Mouse (Mus musculus): Measurements from ENCODE around the gene Pacs1. TPM values are rescaled to one million over a fixed set of nuclear protein-coding genes. Genes with fewer than 3 reads are reported as not detected.
"Not testable (repeated sequence)": the region's sequence is repeated elsewhere in the genome, so short reads cannot be mapped to it uniquely, and the experiment has no call there.

Gene Pacs1
- polyA plus RNA-seq, 1 experiment from 2014 or later: 30.5 TPM

- Histone ChIP-seq H3K36me3 (ENCODE audit: control insufficient read depth, insufficient read depth, low read length) (no peaks in the 10 kb centered on the region), H3K4me2 (ENCODE audit: low read depth) (no peak overlapping the region), H3K27ac (ENCODE audit: low read depth, low read length) (no peak overlapping the region), H3K4me3 (ENCODE audit: low read depth, low read length) (no peak overlapping the region), H3K4me1 (ENCODE audit: control insufficient read depth, insufficient read depth, low read length) (no peaks in the 10 kb centered on the region), H3K9me3 (ENCODE audit: control insufficient read depth, low read length) (no peaks in the 10 kb centered on the region), H3K9ac (ENCODE audit: low read length) (no peak overlapping the region), H3K27me3 (ENCODE audit: control insufficient read depth, insufficient read depth, low read length) (no peaks in the 10 kb centered on the region)
- ATAC-seq (ENCODE audit: insufficient read depth, low FRiP score, low TSS enrichment) (no peak), DNase-seq (ENCODE audit: low spot score) (no peak)
- WGBS: 88% methylated on average over 6 of the region's 6 CpGs
Observed at GRCm38 (mm10) chr19:5152261-5152660, 120.7 kb downstream of the Pacs1 start.

GRCm38 (mm10) chr19:5151741-5152140, 121.2 kb downstream of the Pacs1 start:
- Histone ChIP-seq H3K36me3 (ENCODE audit: control insufficient read depth, insufficient read depth, low read length) (no peaks in the 10 kb centered on the region), H3K4me1 (ENCODE audit: control insufficient read depth, insufficient read depth, low read length) (no peaks in the 10 kb centered on the region)

GRCm38 (mm10) chr19:5151331-5151730, 121.6 kb downstream of the Pacs1 start:
- WGBS: 38% methylated on average over 3 of the region's 3 CpGs
- Histone ChIP-seq H3K27ac (ENCODE audit: low read depth, low read length) (no peak overlapping the region), H3K4me3 (ENCODE audit: low read depth, low read length) (no peak overlapping the region), H3K4me1 (ENCODE audit: control insufficient read depth, insufficient read depth, low read length) (no peaks in the 10 kb centered on the region), H3K36me3 (ENCODE audit: control insufficient read depth, insufficient read depth, low read length) (no peaks in the 10 kb centered on the region), H3K9ac (ENCODE audit: low read length) (no peak overlapping the region), H3K9me3 (ENCODE audit: control insufficient read depth, low read length) (no peaks in the 10 kb centered on the region), H3K4me2 (ENCODE audit: low read depth) (no peak overlapping the region), H3K27me3 (ENCODE audit: control insufficient read depth, insufficient read depth, low read length) (no peaks in the 10 kb centered on the region)
- DNase-seq (ENCODE audit: low spot score) (peak; percentile 67), ATAC-seq (ENCODE audit: insufficient read depth, low FRiP score, low TSS enrichment) (no peak)

More at GRCm38 (mm10) chr19:5151741-5152140, 121.2 kb downstream of the Pacs1 start:
- H3K27ac ChIP-seq (ENCODE audit: low read depth, low read length): no peak overlapping the region
- H3K4me2 ChIP-seq (ENCODE audit: low read depth): no peak overlapping the region
- no peaks in the 10 kb centered on the region for H3K27me3 ChIP-seq (ENCODE audit: control insufficient read depth, insufficient read depth, low read length)
- ATAC-seq (ENCODE audit: insufficient read depth, low FRiP score, low TSS enrichment): no peak
- no peak overlapping the region for H3K4me3 ChIP-seq (ENCODE audit: low read depth, low read length)
- DNase-seq (ENCODE audit: low spot score): no peak
- no peak overlapping the region for H3K9ac ChIP-seq (ENCODE audit: low read length)
- WGBS: 82% methylated on average over 5 of the region's 5 CpGs
- no peaks in the 10 kb centered on the region for H3K9me3 ChIP-seq (ENCODE audit: control insufficient read depth, low read length)

GRCm38 (mm10) chr19:5150358-5150757, 122.6 kb downstream of the Pacs1 start:
- H3K27ac ChIP-seq (ENCODE audit: low read depth, low read length): no peak overlapping the region
- H3K36me3 ChIP-seq (ENCODE audit: control insufficient read depth, insufficient read depth, low read length): no peaks in the 10 kb centered on the region
- DNase-seq (ENCODE audit: low spot score) (no peak), ATAC-seq (ENCODE audit: insufficient read depth, low FRiP score, low TSS enrichment) (no peak)
- H3K27me3 ChIP-seq (ENCODE audit: control insufficient read depth, insufficient read depth, low read length): no peaks in the 10 kb centered on the region
- 89% methylated on average over 6 of the region's 6 CpGs for WGBS
- no peak overlapping the region for H3K4me3 ChIP-seq (ENCODE audit: low read depth, low read length)
- H3K4me2 ChIP-seq (ENCODE audit: low read depth): no peak overlapping the region
- no peaks in the 10 kb centered on the region for H3K4me1 ChIP-seq (ENCODE audit: control insufficient read depth, insufficient read depth, low read length)
- H3K9ac ChIP-seq (ENCODE audit: low read length): no peak overlapping the region
- no peaks in the 10 kb centered on the region for H3K9me3 ChIP-seq (ENCODE audit: control insufficient read depth, low read length)

GRCm38 (mm10) chr19:5149041-5149440, 123.9 kb downstream of the Pacs1 start:
- not testable (repeated sequence) for DNase-seq (ENCODE audit: low spot score); H3K4me1 ChIP-seq (ENCODE audit: control insufficient read depth, insufficient read depth, low read length); H3K9ac ChIP-seq (ENCODE audit: low read length); H3K27ac ChIP-seq (ENCODE audit: low read depth, low read length); H3K36me3 ChIP-seq (ENCODE audit: control insufficient read depth, insufficient read depth, low read length); H3K9me3 ChIP-seq (ENCODE audit: control insufficient read depth, low read length); H3K4me2 ChIP-seq (ENCODE audit: low read depth); ATAC-seq (ENCODE audit: insufficient read depth, low FRiP score, low TSS enrichment); H3K27me3 ChIP-seq (ENCODE audit: control insufficient read depth, insufficient read depth, low read length); H3K4me3 ChIP-seq (ENCODE audit: low read depth, low read length)
- WGBS: 72% methylated on average over 6 of the region's 6 CpGs

- Histone ChIP-seq H3K36me3 (ENCODE audit: control insufficient read depth, insufficient read depth, low read length) (0 out of 2 replicates have a peak, but pooled peaks cover 2% of the 10 kb centered on the region), H3K27me3 (ENCODE audit: control insufficient read depth, insufficient read depth, low read length) (no peaks in the 10 kb centered on the region), H3K4me2 (ENCODE audit: low read depth) (no peak overlapping the region), H3K9ac (ENCODE audit: low read length) (no peak overlapping the region), H3K9me3 (ENCODE audit: control insufficient read depth, low read length) (no peaks in the 10 kb centered on the region), H3K4me3 (ENCODE audit: low read depth, low read length) (no peak overlapping the region), H3K4me1 (ENCODE audit: control insufficient read depth, insufficient read depth, low read length) (no peaks in the 10 kb centered on the region), H3K27ac (ENCODE audit: low read depth, low read length) (no peak overlapping the region)
- DNase-seq (ENCODE audit: low spot score) (peak; percentile 59), ATAC-seq (ENCODE audit: insufficient read depth, low FRiP score, low TSS enrichment) (no peak)
- WGBS: 5% methylated on average over 2 of the region's 2 CpGs
Observed at GRCm38 (mm10) chr19:5139640-5140039, 133.3 kb downstream of the Pacs1 start.

GRCm38 (mm10) chr19:5131237-5131636, 141.7 kb downstream of the Pacs1 start:
- Histone ChIP-seq H3K27ac (ENCODE audit: low read depth, low read length) (no peak overlapping the region), H3K9me3 (ENCODE audit: control insufficient read depth, low read length) (no peaks in the 10 kb centered on the region), H3K9ac (ENCODE audit: low read length) (no peak overlapping the region), H3K27me3 (ENCODE audit: control insufficient read depth, insufficient read depth, low read length) (no peaks in the 10 kb centered on the region), H3K36me3 (ENCODE audit: control insufficient read depth, insufficient read depth, low read length) (0 out of 2 replicates have a peak, but pooled peaks cover 2% of the 10 kb centered on the region), H3K4me3 (ENCODE audit: low read depth, low read length) (no peak overlapping the region), H3K4me1 (ENCODE audit: control insufficient read depth, insufficient read depth, low read length) (no peaks in the 10 kb centered on the region), H3K4me2 (ENCODE audit: low read depth) (no peak overlapping the region)
- WGBS: 79% methylated on average over 4 of the region's 4 CpGs
- DNase-seq (ENCODE audit: low spot score) (no peak), ATAC-seq (ENCODE audit: insufficient read depth, low FRiP score, low TSS enrichment) (no peak)

- no peak overlapping the region for H3K9ac ChIP-seq (ENCODE audit: low read length)
- 28% methylated on average over 1 of the region's 1 CpGs for WGBS
- ATAC-seq (ENCODE audit: insufficient read depth, low FRiP score, low TSS enrichment): no peak
- 0 out of 2 replicates have a peak, but pooled peaks cover 2% of the 10 kb centered on the region for H3K36me3 ChIP-seq (ENCODE audit: control insufficient read depth, insufficient read depth, low read length)
- H3K4me1 ChIP-seq (ENCODE audit: control insufficient read depth, insufficient read depth, low read length): no peaks in the 10 kb centered on the region
- H3K9me3 ChIP-seq (ENCODE audit: control insufficient read depth, low read length): no peaks in the 10 kb centered on the region
- H3K27me3 ChIP-seq (ENCODE audit: control insufficient read depth, insufficient read depth, low read length): no peaks in the 10 kb centered on the region
- DNase-seq (ENCODE audit: low spot score): no peak
- H3K4me3 ChIP-seq (ENCODE audit: low read depth, low read length): no peak overlapping the region
- H3K27ac ChIP-seq (ENCODE audit: low read depth, low read length): no peak overlapping the region
- no peak overlapping the region for H3K4me2 ChIP-seq (ENCODE audit: low read depth)
Observed at GRCm38 (mm10) chr19:5129770-5130169, 143.1 kb downstream of the Pacs1 start.

- Histone ChIP-seq H3K4me3 (ENCODE audit: low read depth, low read length) (no peak overlapping the region), H3K27ac (ENCODE audit: low read depth, low read length) (no peak overlapping the region), H3K27me3 (ENCODE audit: control insufficient read depth, insufficient read depth, low read length) (no peaks in the 10 kb centered on the region), H3K9me3 (ENCODE audit: control insufficient read depth, low read length) (no peaks in the 10 kb centered on the region), H3K36me3 (ENCODE audit: control insufficient read depth, insufficient read depth, low read length) (no peaks in the 10 kb centered on the region), H3K4me2 (ENCODE audit: low read depth) (no peak overlapping the region), H3K4me1 (ENCODE audit: control insufficient read depth, insufficient read depth, low read length) (no peaks in the 10 kb centered on the region), H3K9ac (ENCODE audit: low read length) (no peak overlapping the region)
- DNase-seq (ENCODE audit: low spot score) (no peak), ATAC-seq (ENCODE audit: insufficient read depth, low FRiP score, low TSS enrichment) (no peak)
- 70% methylated on average over 7 of the region's 7 CpGs for WGBS
Observed at GRCm38 (mm10) chr19:5124055-5124614, 148.8 kb downstream of the Pacs1 start.

Data from neural tube, embryonic 11.5 days (tissue).